Mouse (Mus musculus) forelimb bud, embryonic 11.5 days (tissue): Measurements from ENCODE around the gene 2010005H15Rik.
"Not testable (repeated sequence)": the region's sequence is repeated elsewhere in the genome, so short reads cannot be mapped to it uniquely, and the experiment has no call there.

Source experiments
- DNase-seq: peaks from one replicate; pipeline ENCODE4 v3.0.0-alpha.2; 2012; ENCODE audit warnings: low read depth, low spot score

2010005H15Rik gene

DNA sequence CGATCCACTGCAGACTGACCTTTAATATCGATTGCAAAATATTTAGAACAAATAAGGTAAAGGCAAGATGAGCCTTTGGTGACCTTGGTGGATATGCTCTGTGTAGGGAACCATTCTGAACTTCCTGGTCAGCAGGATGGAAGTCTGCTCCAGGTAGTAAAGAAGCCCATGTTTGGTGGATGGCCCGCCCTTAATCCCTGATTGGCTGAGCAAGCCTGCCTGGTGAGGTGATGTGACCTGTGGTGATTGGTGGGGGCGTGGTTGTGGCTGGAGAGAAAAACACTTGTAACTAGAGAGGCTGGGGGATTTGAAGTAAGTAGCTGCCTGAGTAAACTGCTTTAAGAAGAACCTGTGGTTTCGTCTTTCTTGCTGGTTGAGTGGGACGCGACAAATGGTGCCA lies at the start of gene 2010005H15Rik:
TSS of gene 2010005H15Rik (plus strand) at position 301 of the 400 bp plus-strand sequence.
- not testable (repeated sequence) for DNase-seq

DNA sequence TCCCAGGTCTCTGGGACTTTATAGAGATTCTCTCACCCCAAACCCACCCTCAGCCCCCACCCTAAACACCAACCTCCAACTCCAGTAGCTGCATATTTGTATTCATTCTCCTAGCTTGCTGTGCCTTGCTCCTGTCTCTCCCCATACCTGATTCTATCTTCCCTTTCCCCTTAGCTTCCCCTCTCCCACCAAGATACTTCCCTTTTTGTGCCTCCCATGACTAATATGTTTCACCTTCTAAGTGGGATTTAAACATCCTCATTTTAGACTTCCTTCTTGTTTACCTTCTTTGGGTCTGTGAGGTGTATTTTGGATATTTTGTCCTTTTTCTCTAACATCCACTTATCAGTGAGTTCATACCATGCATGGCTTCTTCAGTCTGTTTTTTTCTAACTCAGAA lies 45.2 kb upstream of the 2010005H15Rik start:
- DNase-seq: no peak

DNA sequence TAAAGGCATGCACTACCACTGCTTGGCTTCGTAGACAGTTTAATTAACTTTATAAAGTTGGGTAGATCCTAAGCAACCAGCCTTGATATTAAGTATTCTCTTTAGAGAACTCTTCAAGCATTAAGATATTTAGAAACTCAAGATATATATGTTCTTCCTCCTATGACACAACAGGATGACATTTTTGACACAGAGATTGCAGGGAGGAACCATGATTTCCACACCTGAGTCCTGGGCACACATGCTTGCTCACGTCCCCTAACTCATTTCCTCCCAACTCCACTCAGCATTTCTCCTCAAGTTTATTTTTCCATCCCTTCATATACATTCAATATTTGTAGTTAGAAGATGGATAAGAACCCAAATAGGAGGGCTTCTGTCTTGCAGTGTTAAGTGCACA lies 41.4 kb upstream of the 2010005H15Rik start:
- DNase-seq: no peak

DNA sequence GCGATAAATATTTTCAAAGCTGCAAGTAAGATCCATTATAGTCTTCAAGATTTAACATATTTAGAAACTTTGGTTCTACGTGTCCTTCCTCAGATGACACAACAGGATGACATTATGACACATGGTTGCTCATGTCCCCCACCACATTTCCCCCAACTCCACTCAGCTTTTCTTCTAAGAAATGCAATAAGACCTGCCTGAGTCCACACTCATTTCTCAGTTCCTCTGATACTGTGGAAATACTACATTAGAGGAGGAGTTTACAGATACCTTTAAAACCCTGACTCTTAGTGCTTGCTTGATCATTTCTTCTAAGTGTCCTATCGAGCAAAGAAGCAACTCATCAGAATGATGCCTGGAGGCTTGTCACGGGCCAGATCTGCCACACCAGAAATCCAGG lies 37.4 kb upstream of the 2010005H15Rik start, which contains the start of gene Gm5483:
TSS of gene Gm5483 (plus strand) at position 301 of the 400 bp plus-strand sequence.
- DNase-seq: not testable (repeated sequence)

DNA sequence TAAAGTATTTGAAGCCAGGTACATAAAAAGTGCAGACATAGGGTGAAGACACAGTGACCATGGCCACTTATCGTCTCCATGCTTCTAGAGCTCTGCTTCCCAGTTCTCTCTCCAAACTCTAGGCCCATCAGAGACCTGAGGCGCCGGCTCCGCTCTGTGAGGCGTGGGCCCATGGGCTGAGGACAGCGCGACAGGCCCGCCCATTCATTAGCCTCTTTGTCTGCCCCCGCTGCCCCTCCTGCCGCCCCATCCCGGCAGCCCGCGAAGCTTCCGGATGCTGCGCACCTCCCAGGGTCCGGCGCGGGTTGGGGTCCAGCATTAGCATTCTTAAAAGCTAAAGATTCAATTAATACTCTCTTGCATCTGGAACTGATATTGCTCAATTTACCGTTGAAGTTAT lies 22.0 kb upstream of the 2010005H15Rik start:
- no peak for DNase-seq

DNA sequence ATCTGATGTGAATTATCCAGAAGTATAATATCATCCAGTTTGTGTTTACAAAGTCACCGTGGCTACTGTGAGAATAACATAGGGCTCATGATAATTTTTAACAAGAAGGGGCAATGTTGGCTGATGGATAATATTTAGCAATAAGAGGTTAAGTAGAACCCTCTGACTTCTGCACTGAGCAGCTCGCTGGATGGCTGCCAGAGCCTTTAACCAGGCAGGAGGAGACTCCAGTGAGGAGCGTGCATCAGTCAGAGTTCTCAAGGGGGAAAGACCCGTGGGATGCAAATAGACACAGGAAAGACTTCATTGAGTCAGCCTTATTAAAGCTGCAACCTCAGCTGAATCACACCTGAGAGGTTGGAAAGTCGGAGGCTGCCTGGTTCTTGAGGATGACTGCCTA lies 17.4 kb upstream of the 2010005H15Rik start:
- no peak for DNase-seq

DNA sequence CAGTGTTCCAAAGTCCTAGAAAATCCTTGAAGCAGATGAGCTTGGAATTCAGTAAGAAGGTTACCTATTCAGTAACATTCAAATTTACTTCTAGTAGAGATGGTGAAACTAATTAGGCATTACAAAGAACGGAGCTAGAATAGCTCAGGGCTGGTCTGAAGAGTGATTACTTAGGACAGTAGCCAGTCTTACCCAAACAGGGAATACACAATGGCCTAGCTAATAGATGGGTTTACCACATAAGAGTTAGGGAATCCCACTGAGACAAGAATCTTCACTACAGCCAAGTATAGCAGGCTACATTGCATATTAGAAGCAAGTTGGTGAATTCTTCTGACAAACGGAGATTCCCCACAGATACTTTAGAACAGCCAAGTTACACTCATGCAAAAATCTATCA lies 15.6 kb upstream of the 2010005H15Rik start:
- DNase-seq: not testable (repeated sequence)

DNA sequence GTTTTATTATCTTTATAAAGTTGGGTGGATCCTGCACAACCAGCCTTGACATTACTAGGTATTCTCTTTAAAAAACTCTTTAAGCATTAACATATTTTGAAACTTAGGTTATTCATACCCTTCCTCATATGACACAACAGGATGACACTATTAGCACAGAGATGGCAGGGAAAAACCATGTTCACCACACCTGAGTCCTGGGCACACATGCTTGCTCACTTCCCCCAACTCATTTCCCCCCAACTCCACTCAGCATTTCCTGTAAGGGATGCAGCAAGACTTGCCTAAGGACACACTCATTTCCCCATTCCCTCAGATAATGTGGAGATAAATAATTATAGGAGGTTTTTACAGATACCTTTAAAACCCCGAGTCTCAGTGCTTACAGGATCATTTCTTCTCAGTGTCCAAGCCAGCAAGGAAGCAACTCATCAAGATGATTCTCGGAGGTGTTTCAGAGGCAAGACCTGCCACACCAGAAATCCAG lies 11.3 kb upstream of the 2010005H15Rik start, which contains the start of gene Gm5416:
TSS of gene Gm5416 (plus strand) at position 437 of the 487 bp plus-strand sequence.
- no peak for DNase-seq

DNA sequence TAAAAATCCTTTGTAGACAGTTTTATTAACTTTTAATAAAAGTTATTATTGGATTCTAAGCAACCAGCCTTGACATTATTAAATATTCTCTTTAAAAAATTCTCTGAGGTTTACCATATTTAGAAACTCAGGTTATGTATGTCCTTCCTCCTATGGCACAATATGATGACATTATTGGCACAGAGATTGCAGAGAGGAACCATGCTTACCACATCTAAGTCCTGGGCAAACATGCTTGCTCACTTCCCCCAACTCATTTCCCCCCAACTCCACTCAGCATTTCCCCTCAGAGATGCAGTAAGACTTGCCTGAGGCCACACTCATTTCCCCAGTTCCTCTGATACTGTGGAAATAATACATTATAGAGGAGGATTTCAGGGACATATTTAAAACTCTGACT lies 39.3 kb downstream of the 2010005H15Rik start:
- DNase-seq: not testable (repeated sequence)

DNA sequence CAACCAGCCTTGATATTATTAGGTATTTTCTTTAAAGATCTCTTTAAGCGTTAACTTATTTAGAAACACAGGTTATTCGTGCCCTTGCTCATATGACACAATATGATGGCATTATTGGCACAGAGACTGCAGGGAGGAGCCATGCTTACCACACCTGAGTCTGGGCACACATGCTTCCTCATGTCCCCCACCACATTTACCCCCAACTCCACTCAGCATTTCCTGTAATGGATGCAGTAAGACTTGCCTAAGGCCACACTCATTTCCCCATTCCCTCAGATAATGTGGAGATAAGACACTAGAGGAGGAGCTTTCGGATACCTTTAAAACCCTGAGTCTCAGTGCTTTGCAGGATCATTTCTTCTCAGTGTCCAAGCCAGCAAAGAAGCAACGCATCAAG lies 55.5 kb downstream of the 2010005H15Rik start, which contains the start of gene Stfa1:
TSS of gene Stfa1 (plus strand) at position 156 of the 400 bp plus-strand sequence.
- not testable (repeated sequence) for DNase-seq

DNA sequence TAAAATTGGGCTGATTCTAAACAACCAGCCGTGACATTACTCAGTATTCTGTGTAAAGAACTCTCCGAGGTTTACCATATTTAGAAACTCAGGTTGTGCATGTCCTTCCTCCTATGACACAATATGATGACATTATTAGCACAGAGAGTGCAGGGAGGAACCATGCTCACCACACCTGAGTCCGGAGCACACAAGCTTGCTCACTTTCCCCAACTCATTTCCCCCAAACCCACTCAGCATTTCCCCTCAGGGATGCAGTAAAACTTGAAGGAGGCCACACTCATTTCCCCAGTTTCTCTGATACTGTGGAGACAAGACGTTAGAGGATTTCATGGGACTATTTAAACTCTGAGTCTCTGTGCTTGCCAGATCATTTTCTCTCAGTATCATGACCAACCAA lies 67.9 kb downstream of the 2010005H15Rik start:
- no peak for DNase-seq
